Mouse (Mus musculus): Measurements from ENCODE around the gene Hbq1b. TPM values are rescaled to one million over a fixed set of nuclear protein-coding genes. Genes with fewer than 3 reads are reported as not detected.
"Not testable (repeated sequence)": the region's sequence is repeated elsewhere in the genome, so short reads cannot be mapped to it uniquely, and the experiment has no call there.

The Hbq1b gene
- polyA plus RNA-seq, 1 experiment: not detected

DNA sequence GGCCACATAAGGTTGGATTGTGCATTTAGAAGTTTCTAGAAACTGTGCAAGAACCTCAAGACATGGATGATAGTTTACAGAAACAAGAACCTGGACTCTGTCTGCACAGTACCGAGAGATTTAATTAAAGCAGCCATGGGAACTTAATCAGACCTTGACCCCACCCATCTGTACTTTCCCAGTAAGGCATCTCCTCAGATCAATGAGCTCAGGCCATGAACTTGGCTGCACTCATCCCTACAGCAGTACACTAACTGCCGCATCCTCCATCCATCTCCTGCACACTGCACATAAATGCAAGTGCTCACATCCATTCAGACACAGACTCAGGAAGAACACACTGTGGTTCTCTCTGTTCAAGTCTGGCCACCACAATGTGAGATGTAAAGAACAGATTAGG lies 6.1 kb upstream of the Hbq1b start:
- 56% methylated on average over 2 of the region's 2 CpGs for WGBS
- Histone ChIP-seq H3K4me3 (ENCODE audit: low read depth, low read length) (no peak overlapping the region), H3K4me1 (ENCODE audit: control insufficient read depth, insufficient read depth, insufficient read length, low read length) (no peaks in the 10 kb centered on the region), H3K27ac (ENCODE audit: insufficient read depth, low read depth, low read length) (no peak overlapping the region), H3K36me3 (ENCODE audit: control insufficient read depth, insufficient read depth, low read length) (no peaks in the 10 kb centered on the region), H3K27me3 (ENCODE audit: control insufficient read depth, insufficient read depth, low read length) (no peaks in the 10 kb centered on the region; the same call in 1 of the 2 replicates)
- no peak for TF ChIP-seq CTCF (IDR thresholded peaks at IDR 0.05; ENCODE audit: extremely low read depth, insufficient read length, insufficient replicate concordance, low read depth, low read length)
- TF ChIP-seq POLR2A (IDR thresholded peaks at IDR 0.05; ENCODE audit: low read depth, low read length): no peak

DNA sequence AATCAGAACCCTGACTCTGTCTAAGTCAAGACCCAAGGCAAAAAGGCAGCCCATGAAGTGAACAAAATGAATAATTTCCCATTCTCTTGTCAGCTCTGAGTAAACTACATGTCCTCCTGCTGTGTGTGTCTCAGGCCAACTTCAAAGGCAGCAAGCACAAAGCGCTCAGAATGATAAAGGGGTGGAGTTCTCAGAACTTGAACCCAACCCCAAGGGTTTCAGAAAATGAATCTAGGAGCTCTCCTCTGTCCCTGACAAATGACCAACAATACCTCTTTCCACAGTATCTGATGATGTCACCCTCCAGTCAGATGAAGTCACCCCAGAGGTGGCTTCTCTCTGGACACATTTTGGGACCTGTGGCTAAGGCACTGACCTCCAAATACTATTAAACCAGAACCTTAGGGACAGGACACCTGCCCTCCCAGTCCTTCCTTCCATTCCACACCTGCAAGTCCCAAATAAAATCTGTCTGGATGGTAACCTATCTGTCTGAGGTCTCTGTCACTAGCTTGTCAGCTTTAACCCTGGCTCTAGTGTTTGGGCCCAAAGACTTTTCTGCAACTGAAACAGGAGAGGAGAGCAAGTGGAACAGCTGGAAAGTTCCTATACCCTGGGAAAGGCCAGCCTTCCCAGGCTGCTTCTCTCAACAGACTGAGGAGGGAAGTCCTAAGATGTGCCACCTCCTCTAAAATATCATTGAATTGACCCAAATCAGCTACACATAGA lies 5.2 kb upstream of the Hbq1b start:
- no peak overlapping the region for H3K27ac ChIP-seq (ENCODE audit: insufficient read depth, low read depth, low read length)
- H3K27me3 ChIP-seq (ENCODE audit: control insufficient read depth, insufficient read depth, low read length): no peaks in the 10 kb centered on the region; the same call in 1 of the 2 replicates
- H3K4me3 ChIP-seq (ENCODE audit: low read depth, low read length): no peak overlapping the region
- 72% methylated on average over 1 of the region's 1 CpGs for WGBS
- no peaks in the 10 kb centered on the region for H3K36me3 ChIP-seq (ENCODE audit: control insufficient read depth, insufficient read depth, low read length)
- no peaks in the 10 kb centered on the region for H3K4me1 ChIP-seq (ENCODE audit: control insufficient read depth, insufficient read depth, insufficient read length, low read length)
- TF ChIP-seq CTCF (IDR thresholded peaks at IDR 0.05; ENCODE audit: extremely low read depth, insufficient read length, insufficient replicate concordance, low read depth, low read length): no peak
- no peak for TF ChIP-seq POLR2A (IDR thresholded peaks at IDR 0.05; ENCODE audit: low read depth, low read length)

DNA sequence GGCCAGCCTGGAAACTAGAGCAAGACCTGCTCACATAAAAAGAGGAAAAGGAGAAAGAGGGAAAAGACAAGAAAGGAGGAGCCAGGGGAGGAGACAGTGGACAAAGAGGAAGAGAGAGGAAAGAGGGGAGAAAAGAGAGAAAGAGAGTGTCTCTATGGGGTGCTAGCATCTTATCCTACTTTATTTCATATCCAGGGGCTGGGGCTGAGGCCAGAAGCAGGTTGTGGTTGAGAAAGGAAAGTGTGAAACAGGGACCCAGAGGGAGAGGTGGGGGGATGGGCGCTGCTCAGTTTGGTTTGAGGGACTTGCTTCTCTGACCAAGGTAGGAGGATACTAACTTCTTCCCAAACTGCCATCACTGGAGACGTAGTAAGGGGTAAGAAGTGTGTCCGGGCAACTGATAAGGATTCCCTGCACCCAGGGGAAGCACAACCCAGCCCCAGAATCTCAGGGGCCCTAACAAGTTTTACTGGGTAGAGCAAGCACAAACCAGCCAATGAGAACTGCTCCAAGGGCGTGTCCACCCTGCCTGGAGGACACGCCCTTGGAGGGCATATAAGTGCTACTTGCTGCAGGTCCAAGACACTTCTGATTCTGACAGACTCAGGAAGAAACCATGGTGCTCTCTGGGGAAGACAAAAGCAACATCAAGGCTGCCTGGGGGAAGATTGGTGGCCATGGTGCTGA lies 3.5 kb upstream of the Hbq1b start, which contains the start of gene Hba-a1:
Gene Hba-a1 (plus strand): TSS at position 421 of the 687 bp plus-strand sequence.
- not testable (repeated sequence) for H3K36me3 ChIP-seq (ENCODE audit: control insufficient read depth, insufficient read depth, low read length); H3K4me1 ChIP-seq (ENCODE audit: control insufficient read depth, insufficient read depth, insufficient read length, low read length); H3K27ac ChIP-seq (ENCODE audit: insufficient read depth, low read depth, low read length); H3K4me3 ChIP-seq (ENCODE audit: low read depth, low read length); H3K27me3 ChIP-seq (ENCODE audit: control insufficient read depth, insufficient read depth, low read length)
- 36% methylated on average over 1 of the region's 5 CpGs for WGBS

DNA sequence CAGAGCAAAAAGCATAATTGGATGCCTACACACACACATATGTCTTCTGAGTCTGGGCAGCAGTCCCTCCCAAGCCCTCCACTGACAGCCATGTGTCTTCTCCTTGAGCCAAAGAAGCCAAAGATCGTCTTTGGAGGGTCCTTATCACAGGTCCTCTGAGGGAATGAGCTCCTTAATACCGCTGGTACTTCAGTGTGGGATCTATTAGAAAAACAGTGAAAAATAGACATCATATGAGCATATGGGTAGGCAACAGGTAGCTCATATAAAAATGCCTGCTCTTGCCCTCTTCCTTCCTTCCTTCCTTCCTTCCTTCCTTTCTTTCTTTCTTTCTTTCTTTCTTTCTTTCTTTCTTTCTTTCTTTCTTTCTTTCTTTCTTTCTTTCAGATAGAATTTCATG lies 2.2 kb upstream of the Hbq1b start:
- 25% methylated on average over 2 of the region's 2 CpGs for WGBS
- not testable (repeated sequence) for H3K36me3 ChIP-seq (ENCODE audit: control insufficient read depth, insufficient read depth, low read length); H3K27ac ChIP-seq (ENCODE audit: insufficient read depth, low read depth, low read length); H3K4me1 ChIP-seq (ENCODE audit: control insufficient read depth, insufficient read depth, insufficient read length, low read length); H3K27me3 ChIP-seq (ENCODE audit: control insufficient read depth, insufficient read depth, low read length); H3K4me3 ChIP-seq (ENCODE audit: low read depth, low read length)

DNA sequence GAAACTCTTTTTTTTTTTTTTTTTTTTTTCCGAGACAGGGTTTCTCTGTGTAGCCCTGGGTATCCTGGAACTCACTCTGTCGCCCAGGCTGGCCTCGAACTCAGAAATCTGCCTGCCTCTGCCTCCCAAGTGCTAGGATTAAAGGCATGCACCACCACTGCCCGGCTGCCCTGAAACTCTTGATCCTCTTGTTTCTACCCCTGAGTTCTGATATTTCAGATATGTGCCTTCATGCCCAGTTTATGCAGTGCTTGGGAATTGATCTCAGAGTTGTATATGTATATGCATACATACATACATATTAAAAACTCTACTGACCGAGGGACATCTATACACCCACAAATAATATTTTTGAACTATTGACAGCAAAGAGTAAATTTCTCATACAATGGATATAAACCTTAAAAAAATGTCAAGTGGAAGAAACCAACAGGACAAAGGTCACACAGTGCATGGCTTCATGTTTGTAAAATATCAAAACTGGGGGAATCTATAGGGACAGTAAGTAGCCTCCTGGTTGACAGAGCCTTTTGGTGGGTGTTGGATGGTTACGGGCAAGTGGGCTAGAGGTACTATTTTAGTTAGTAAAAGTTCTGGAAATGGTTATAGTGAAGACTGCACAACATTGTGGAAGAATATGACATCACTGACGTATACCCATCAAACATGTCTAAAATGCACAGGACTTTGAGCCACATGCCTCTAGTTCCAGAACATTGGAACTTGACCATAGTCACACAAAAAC lies 1.6 kb upstream of the Hbq1b start:
- Histone ChIP-seq H3K36me3 (ENCODE audit: control insufficient read depth, insufficient read depth, low read length) (no peaks in the 10 kb centered on the region), H3K27me3 (ENCODE audit: control insufficient read depth, insufficient read depth, low read length) (no peaks in the 10 kb centered on the region; the same call in 1 of the 2 replicates), H3K4me3 (ENCODE audit: low read depth, low read length) (no peak overlapping the region), H3K4me1 (ENCODE audit: control insufficient read depth, insufficient read depth, insufficient read length, low read length) (0 out of 2 replicates have a peak, but pooled peaks cover 2% of the 10 kb centered on the region), H3K27ac (ENCODE audit: insufficient read depth, low read depth, low read length) (no peak overlapping the region)
- TF ChIP-seq CTCF (IDR thresholded peaks at IDR 0.05; ENCODE audit: extremely low read depth, insufficient read length, insufficient replicate concordance, low read depth, low read length): no peak
- no peak for TF ChIP-seq POLR2A (IDR thresholded peaks at IDR 0.05; ENCODE audit: low read depth, low read length)
- WGBS: 74% methylated on average over 7 of the region's 7 CpGs

DNA sequence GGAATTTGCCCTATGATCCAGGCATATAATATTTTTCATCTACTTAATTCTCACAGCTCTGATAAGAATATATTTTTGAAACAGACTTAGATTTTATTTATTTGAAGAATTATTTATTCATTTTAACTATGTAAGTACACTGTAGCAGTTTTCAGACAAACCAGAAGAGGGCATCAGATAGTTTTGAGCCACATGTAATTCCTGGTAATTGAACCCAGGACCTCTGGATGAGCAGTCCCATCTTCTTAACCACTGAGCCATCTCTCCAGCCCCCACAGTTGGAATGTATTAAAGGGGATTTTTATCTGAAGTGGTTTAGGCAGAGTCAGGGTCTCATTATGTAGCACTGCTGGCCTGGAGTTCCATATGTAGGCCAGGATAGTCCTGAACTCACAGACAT lies 878 bp upstream of the Hbq1b start:
- not testable (repeated sequence) for H3K27me3 ChIP-seq (ENCODE audit: control insufficient read depth, insufficient read depth, low read length); H3K4me1 ChIP-seq (ENCODE audit: control insufficient read depth, insufficient read depth, insufficient read length, low read length); H3K27ac ChIP-seq (ENCODE audit: insufficient read depth, low read depth, low read length); H3K4me3 ChIP-seq (ENCODE audit: low read depth, low read length); H3K36me3 ChIP-seq (ENCODE audit: control insufficient read depth, insufficient read depth, low read length)

DNA sequence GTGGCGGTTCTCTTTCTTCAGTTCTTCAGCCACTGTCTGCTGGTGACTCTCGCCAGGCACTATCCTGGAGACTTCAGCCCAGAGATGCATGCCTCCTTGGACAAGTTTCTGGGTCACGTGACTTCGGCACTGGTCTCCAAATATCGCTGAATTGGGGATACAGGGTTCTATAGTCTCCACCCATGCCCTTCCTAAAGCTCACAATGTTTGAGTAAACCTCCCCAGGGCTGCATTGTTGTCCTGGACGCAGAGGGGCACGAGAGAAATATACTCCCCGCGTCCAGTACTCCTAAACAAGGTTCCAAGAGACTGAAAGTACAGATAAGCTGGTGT lies 694 bp downstream of the Hbq1b start:
- WGBS: 64% methylated on average over 9 of the region's 9 CpGs
- H3K27ac ChIP-seq (ENCODE audit: insufficient read depth, low read depth, low read length): no peak overlapping the region
- TF ChIP-seq CTCF (IDR thresholded peaks at IDR 0.05; ENCODE audit: extremely low read depth, insufficient read length, insufficient replicate concordance, low read depth, low read length) (no peak), POLR2A (IDR thresholded peaks at IDR 0.05; ENCODE audit: low read depth, low read length) (no peak)
- H3K4me1 ChIP-seq (ENCODE audit: control insufficient read depth, insufficient read depth, insufficient read length, low read length): 0 out of 2 replicates have a peak, but pooled peaks cover 2% of the 10 kb centered on the region
- no peaks in the 10 kb centered on the region for H3K36me3 ChIP-seq (ENCODE audit: control insufficient read depth, insufficient read depth, low read length)
- no peak overlapping the region for H3K4me3 ChIP-seq (ENCODE audit: low read depth, low read length)
- no peaks in the 10 kb centered on the region; the same call in 1 of the 2 replicates for H3K27me3 ChIP-seq (ENCODE audit: control insufficient read depth, insufficient read depth, low read length)

DNA sequence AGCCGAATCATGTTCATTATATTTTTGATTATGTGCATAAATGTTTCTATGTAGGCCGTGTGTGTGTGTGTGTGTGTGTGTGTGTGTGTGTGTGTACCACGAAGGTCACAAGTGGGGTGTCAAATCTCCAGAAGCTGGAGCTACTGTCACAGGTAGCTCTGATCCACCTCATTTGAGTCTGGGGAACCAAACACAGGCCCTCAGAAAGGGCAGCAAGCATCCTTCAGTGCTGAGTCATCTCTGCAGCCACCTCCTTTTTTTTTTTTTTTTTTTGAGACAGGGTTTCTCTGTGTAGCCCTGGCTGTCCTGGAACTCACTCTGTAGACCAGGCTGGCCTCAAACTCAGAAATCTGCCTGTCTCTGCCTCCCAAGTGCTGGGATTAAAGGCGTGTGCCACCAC lies 6.1 kb downstream of the Hbq1b start:
- WGBS: 83% methylated on average over 4 of the region's 4 CpGs
- not testable (repeated sequence) for H3K4me1 ChIP-seq (ENCODE audit: control insufficient read depth, insufficient read depth, insufficient read length, low read length); H3K27me3 ChIP-seq (ENCODE audit: control insufficient read depth, insufficient read depth, low read length); H3K4me3 ChIP-seq (ENCODE audit: low read depth, low read length); H3K36me3 ChIP-seq (ENCODE audit: control insufficient read depth, insufficient read depth, low read length); H3K27ac ChIP-seq (ENCODE audit: insufficient read depth, low read depth, low read length)

DNA sequence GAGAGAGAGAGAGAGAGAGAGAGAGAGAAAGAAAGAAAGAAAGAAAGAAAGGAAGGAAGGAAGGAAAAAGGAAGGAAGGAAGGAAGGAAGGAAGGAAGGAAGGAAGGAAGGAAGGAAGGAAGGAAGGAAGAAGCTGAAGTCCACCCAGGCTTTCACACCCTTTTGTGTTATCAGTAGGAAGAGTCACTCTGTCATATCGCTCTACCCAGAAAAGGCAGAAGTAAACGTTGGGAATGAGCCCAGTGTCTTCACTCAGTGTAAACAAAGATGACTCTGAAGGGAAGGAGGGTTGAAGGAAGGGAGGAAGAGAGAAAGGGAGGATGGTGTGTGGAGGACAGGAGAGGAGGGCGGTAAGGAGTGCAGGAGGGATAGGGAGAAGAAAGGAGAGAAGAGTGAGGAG lies 6.7 kb downstream of the Hbq1b start:
- H3K36me3 ChIP-seq (ENCODE audit: control insufficient read depth, insufficient read depth, low read length); H3K4me1 ChIP-seq (ENCODE audit: control insufficient read depth, insufficient read depth, insufficient read length, low read length); H3K4me3 ChIP-seq (ENCODE audit: low read depth, low read length); H3K27ac ChIP-seq (ENCODE audit: insufficient read depth, low read depth, low read length); H3K27me3 ChIP-seq (ENCODE audit: control insufficient read depth, insufficient read depth, low read length): not testable (repeated sequence)
- WGBS: 47% methylated on average over 3 of the region's 3 CpGs

DNA sequence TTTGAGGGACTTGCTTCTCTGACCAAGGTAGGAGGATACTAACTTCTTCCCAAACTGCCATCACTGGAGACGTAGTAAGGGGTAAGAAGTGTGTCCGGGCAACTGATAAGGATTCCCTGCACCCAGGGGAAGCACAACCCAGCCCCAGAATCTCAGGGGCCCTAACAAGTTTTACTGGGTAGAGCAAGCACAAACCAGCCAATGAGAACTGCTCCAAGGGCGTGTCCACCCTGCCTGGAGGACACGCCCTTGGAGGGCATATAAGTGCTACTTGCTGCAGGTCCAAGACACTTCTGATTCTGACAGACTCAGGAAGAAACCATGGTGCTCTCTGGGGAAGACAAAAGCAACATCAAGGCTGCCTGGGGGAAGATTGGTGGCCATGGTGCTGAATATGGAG lies 9.4 kb downstream of the Hbq1b start, which contains the start of gene Hba-a2:
Gene Hba-a2 (plus strand): TSS at position 287 of the 400 bp plus-strand sequence.
- WGBS: no CpG with 5 or more reads among the region's 4 CpGs
- H3K4me3 ChIP-seq (ENCODE audit: low read depth, low read length); H3K27ac ChIP-seq (ENCODE audit: insufficient read depth, low read depth, low read length); H3K4me1 ChIP-seq (ENCODE audit: control insufficient read depth, insufficient read depth, insufficient read length, low read length); H3K36me3 ChIP-seq (ENCODE audit: control insufficient read depth, insufficient read depth, low read length); H3K27me3 ChIP-seq (ENCODE audit: control insufficient read depth, insufficient read depth, low read length): not testable (repeated sequence)
